Mouse (Mus musculus) spleen, postnatal 14 days (tissue): ENCODE results near the gene Tgfbr2.
A peak's percentile ranks its signal among the peaks of the same experiment; 100 is the strongest.

Experiments used
- DNase-seq, 2 experiments: peaks; one replicate each; pipeline ENCODE4 v3.0.0; 2021 to 2022; ENCODE audit warnings: low spot score in 2 of 2

The Tgfbr2 gene

DNA sequence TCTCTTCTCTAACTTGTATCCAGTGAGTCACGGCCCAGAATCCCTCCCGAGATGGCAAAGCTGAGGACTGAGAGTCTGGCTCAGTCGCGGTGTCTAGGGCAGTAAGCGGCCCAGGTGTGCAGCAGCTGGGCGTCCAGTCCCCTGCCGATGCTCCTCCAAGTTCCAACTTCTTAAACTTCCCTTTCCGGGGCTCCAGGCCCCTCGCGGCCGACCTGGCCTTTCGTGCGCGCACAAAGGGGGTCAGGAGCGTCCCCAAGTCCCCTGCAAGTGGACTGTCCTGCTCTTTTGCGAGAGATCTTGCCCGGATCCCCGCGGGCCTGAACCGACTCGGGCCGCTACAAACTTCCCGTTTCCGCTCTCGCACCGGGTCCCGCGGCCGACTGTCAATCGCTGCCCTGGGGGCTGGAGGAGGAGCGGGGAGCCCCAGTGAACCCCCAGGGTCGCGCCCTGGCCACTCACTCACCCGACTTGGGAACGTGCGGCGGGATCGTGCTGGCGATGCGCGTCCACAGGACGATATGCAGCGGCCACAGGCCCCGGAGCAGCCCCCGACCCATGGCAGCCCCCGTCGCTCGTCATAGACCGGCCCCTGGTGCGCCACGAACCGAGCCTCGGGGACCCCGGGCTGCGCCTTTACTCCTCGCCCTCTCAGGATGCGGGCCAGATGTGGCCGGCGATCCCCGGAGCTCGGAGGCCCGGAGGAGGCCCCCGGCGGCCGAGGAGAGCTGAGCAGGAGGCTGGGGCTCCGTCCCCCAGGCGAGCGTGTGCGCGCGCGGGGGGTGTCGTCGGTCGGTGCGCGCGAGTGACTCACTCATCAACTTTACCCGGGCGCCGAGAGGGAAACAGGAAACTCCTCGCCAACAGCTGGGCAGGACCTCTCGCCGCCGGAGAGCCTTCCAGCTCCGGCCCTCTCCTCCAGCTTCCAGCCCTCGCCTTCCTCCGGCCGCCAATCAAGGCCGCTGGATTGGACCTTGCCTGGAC, at the start of gene Tgfbr2:
TSS of gene Tgfbr2 (minus strand) at position 880 of the 981 bp plus-strand sequence.
- DNase-seq, result peak; percentile 64 to 73

DNA sequence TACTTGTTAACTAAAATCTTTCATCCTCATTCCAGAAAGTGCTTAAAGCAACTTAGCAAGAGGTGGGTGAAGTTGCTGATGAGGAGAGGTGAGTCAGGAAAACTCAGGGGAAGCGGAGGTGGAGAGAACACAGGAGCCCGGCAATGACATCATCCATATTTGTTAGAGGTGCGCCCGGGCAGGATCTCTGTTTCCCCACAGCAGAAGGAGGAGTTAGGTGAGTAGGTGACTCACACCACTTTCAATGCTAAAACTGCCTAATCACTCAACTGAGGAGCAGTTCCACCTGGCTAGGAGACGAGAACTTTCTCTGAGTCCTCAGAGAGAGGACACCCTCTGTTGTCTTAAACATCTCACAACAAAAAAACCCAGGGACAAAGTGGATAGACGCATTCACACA, 48.2 kb upstream of the Tgfbr2 start:
- no peak for DNase-seq

DNA sequence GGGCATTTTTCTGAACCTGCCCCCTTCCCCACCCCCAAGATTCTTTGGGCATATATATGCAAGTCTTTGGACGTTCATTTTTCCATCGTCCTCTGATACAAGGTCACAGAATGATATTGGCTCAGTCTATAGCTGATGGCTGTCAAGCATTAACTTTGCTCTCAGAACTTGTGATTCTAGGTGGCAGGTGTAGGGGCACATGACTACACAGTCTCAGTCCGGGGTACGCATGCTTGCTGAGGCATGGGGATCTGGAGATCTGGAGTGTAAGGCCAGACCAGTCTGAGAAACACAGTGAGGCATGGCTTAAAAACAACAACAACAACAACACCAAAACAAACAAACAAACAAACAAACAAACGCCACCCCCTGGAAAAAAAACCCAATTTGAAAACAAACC, 47.5 kb upstream of the Tgfbr2 start:
- no peak for DNase-seq

DNA sequence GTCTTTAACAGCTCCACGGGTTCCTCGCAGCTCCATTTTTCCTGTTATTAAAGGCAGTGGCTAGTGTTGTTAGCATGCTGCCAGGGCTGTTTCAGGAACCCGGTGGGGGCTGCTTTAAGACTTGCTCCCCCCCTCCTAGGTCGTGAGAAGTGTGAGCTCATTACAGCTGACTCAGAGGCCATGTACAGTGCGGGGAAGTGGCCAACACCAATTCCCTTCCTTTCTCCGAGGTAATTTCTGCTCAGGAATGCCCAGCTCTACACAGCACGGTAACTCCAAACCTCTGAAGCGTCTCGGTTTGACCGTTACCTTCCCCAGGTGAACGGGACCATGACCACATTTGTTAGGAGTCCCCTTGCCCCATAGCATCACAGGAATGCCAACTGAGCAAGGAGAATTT, 46.8 kb upstream of the Tgfbr2 start:
- no peak for DNase-seq

DNA sequence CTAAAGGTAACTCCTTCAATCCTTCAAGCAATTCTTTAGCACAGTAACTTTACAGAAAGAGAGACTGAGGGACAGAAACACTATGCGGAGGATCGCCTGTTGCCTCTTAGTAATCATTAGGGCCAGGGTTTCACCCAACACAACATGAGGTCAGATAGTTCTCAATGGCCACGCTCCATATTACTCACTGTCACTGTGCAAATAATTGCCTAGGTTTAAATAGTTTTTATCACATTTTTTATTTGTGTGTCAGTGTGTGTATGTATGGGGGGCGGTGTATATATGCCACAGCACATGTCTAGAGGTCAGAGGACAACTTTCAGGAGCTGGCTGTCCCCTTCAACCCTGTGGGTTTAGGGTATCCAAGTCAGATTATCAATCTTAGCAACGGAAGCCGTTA, 46.4 kb upstream of the Tgfbr2 start:
- DNase-seq, result no peak

DNA sequence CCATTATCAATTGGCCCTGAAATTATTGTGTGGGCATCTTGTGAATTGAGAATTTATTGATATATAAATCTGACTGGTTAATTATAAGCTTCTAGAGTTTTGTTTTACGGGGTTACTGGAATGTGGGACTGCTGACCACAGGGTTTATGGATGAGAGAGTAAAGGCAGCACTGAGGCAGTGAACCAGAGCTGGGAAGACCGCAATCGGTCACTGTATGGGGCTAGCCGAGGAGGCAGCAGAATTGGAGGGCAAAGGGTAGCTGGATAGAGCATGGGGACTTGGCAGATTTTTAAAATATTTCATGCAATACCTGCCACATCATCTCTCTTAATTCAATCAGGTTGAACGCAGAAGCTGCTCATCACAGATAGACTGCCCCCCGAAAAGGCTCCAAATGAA, 45.5 kb upstream of the Tgfbr2 start:
- DNase-seq, result no peak

DNA sequence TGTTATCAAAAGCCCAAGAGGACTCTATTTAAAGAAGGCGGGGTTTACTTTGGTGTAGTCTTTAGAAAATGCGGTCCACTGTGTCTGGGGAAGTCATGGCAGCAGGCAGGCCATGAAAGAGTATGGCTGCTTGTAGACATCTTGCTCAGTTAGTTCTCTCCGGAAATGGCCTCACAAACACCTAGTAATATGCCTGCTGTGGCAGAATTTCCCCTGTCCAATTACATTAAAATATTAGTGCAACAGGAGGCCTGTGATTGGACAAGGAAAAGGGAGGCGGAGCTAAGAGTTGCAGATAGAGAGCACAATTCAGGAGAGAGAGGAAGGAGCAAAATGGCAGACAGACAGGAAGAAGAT, 45.0 kb upstream of the Tgfbr2 start:
- no peak for DNase-seq

DNA sequence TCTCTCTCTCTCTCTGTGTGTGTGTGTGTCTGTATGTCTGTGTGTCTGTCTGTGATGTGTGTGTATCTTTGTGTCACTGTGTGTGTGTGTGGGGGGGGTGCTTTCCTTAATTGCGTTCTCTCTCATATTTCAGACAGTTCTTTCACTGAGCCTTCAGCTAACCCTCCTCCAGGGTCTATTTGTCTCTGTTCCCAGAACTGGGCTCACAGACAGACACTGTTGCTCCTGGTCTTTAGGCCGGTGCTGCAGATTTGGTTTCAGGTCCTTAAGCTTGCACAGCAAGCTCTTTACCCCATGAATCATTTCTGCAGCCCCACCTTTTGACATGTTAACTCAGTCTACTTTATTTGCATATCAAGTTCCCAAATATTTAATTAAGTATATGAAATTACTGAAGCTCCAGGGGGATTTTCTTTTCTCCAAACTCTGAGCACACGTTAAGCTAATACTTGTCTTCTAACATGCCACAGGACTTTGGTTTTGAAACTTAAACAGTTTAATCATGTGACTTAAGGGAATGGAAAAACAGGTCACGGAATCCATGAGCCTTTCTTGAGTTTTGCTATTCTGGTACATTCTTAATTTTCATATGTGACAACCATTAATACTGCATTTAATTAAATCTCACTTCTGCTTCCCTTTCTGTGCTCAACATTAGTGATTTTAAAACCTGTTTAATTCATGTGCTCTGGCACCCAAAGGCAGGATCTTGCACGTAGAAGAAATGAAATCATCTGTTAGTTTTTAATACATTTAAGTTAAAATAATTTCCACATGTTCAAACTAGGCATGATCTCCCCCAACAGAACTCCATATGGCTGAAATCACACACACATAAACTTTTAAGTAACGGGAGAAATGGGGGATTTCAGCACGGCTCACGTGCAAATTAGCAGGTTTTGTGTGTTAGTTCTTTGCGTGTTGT, 44.3 kb upstream of the Tgfbr2 start:
- DNase-seq, result no peak

DNA sequence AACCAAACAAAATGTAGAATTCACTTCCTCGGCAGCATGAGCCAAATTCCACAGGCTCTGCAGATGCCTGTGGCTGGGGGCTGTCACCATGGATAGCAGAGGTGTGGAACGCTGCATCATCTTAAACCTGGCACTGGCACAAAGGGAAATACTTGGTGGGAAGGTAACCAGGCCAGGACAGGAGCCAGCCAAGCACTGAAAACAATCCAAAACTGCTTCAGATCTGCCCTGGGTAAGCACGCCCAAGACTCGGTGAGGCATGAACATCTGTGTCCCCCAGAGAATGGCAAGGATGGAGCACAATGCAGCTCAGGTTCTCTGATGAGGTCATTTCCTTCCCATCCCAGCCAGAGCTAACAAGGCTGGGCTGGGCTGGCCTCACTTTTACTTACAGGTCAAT, 43.6 kb upstream of the Tgfbr2 start:
- DNase-seq, result peak in 1 of 2 experiments; percentile 14

DNA sequence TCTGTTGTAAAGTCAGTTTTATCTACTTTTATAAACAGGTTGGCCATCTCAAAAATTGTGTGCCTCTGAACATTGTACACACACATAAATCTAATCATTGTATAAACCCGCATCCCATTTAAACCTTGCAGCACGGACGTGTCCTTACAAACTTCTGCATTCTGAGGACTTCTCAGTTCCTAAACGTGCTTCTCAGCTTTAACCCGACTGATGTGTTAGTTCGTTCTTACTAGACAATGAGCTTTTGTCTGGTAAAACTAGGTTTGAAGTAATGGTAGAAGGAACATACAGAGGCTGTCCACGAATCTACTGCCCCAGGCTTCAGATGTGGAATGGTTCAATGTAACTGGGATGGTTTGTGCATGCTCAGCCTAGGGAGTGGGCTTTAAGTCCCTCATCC, 41.9 kb upstream of the Tgfbr2 start:
- no peak for DNase-seq

DNA sequence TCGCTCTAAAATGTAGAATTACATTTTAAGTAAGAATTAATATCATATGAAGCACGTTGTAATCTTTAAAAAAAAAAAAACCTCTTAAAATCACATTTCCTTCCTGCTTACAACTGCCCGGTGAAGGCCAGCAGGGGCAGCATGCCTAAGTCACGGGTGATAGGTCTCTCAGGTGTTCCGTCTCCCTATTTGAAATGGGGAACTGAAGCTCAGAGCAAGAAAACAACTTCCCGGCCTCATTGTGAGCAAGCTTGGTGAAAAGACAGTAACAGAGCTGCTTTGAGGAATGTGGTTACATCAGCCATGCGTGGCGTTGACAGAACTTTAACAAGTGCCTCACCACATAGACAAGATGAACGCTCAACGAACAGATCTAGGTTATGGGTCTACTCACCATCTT, 41.5 kb upstream of the Tgfbr2 start:
- DNase-seq, result peak; percentile 12 to 28

DNA sequence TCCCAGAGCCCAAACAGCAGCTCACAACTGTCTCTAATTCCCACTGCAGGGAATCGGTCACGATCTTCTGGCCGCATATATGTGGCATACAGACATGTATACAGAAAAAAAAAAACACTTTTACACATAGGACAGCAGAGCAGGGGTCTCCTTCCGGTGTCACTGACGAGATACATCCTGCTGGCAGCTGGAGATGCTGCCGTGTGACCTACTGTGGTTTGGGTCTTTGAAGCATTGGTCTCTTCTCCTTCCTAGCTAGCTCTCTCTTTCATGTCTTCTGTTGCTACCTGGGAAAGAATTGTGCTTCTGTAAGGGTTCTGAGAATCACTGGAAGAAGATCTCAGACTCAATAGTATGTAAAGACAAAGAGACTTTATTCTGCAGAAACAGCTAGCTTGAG, 39.1 kb upstream of the Tgfbr2 start:
- no peak for DNase-seq

DNA sequence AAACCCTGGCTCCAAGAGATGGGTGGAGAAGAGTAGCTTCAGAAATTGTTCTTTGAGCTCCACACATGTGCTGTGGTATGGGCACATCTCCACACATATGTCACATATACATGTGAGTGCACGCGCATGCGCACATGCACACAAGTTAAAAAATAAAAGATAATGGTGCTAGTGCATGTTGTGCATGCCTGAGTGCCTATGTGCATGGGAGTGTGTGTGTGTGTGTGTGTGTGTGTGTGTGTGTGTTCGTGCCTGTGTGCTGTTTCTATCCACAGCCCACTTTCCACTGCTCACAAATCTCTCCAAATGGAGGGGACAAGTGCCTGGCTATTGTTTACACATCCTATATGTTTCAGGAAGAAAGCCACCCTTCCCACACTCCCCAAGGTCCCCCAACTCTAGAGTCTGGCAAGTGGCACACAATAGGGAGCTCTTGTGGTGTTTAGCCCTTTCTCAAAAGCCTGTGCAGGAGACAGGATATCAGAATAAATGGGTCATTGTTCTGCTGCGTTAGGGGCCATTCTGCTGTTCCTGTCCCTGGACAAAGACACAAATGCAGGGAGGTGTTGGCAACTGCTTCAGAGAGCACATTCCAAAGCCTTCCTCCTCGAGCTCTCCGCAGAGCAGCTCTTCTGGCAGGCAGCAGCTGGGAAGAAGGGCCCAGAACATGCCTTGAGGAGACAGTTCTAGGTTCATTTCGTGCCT, 37.9 kb upstream of the Tgfbr2 start:
- DNase-seq, result no peak

DNA sequence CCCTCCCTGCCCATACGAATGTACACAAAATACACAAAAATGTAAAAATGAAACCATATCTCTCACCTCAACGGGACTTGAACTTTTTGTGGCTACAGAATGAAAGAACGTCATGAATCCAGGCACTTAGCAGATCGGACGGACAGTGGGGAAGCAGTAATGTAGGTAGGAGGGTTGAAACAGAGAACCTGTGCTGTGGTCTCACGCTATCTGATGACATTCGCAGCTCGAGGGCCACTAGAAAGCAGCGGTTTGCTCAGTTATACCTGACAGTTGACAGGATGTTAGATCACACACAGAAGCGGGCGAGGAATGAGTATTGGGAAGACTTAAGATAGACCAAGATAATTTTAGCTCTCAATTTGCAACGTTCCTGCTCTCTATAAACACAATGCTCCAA, 36.9 kb upstream of the Tgfbr2 start:
- DNase-seq, result no peak

DNA sequence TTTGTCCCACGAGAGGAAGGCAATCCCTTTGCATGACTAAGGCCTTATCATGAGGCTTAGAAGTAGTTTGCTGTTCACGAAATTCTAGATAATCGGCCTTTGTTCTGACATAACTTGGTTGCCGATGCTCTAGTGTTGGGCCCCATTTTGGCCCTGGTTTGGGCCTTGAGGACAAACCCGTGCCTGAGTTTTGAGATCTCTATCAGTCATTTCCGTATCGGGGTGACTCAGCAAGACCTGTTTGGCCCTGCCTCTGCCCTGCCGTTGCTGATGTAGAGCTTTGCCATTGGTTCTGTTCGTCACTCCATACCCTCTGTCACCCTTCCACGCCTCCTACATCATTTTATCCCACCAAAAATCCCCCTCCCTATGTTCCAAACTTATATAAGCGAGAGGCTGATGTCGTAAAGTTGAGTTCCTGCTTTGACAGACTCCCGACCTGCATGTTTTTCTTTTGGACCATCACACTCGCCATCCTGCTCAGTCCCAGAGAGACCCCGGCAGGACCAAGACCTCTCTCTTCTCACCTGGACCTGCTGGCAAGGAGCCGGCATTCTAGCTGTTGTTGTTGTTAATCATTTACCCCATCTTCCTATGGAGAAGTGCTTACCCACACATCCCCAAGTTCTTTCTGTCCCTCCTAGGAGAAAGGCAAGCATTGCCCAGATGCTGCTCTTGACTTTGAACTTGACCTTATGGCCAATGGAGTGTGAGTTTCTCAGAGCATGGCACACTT, 33.2 kb upstream of the Tgfbr2 start:
- no peak for DNase-seq

DNA sequence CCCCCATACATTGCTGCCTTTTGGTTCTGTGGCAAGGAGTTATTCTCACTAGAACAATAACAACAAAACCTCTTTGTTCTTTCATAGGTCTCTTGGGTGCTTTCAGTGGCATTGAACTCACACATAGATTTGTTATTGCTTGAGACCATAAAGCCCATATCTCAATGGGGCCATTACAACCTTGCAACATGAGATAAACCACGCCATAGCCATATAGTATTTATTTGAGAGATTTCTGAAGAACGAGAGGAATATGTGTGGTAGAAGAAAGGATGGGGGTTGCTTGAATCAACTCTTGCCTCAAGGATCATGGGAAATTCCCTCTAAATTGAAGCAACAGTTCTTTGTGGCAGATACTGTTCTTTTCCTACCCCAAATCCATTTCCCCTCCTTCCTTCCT, 31.7 kb upstream of the Tgfbr2 start:
- DNase-seq, result no peak

DNA sequence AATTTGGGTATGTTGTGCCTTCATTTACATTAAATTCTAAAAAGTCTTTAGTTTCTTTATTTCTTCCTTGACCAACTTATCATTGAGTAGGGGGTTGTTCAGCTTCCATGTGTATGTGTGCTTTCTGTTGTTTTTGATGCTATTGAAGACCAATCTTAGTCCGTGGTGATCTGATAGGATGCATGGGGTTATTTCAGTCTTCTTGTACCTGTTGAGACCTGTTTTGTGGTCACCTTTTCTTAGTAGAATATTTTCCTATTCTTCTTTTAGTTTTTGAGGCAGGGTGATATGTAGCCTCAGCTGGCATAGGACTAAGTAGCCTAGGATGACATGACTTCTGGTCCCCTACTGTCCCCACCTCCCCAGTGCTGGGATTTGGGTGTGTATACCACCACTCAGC, 28.5 kb upstream of the Tgfbr2 start:
- DNase-seq, result no peak

DNA sequence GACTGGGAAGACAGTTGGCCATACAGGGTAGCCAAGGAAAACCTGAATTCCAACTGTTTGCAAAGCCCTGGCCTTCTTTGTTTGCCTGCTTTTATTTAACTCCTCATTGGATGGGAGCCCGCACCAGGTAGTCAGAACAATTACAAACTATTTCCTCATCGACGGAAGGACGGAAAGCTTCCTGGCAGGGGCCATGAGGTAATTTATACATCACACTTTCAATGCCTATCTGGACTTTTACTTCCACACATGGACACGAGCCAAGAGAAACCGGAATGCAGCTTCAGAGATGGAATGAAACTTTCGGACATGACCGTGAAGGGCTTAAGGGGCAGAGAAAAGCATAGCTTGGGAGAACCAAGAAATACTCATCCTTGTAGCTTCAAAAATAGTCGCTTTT, 24.0 kb upstream of the Tgfbr2 start:
- no peak for DNase-seq

DNA sequence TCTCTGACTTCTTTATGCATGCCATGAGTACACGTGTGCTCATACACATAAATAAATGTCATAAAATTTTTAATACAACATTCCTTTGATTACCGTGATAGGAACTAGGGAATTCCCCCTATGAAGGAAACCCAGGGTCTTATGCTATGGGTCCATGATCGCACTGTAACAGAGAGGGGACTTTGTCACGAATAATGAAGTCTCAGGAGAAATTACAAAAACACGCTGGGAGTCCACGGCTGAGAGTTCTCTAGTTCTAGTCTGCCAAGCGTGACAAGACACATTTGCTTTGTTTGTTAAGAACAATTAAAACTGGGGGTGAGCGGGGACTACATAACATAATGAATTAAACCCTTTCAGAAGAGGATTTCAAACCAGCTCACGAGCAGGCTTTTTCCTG, 23.3 kb upstream of the Tgfbr2 start:
- no peak for DNase-seq

DNA sequence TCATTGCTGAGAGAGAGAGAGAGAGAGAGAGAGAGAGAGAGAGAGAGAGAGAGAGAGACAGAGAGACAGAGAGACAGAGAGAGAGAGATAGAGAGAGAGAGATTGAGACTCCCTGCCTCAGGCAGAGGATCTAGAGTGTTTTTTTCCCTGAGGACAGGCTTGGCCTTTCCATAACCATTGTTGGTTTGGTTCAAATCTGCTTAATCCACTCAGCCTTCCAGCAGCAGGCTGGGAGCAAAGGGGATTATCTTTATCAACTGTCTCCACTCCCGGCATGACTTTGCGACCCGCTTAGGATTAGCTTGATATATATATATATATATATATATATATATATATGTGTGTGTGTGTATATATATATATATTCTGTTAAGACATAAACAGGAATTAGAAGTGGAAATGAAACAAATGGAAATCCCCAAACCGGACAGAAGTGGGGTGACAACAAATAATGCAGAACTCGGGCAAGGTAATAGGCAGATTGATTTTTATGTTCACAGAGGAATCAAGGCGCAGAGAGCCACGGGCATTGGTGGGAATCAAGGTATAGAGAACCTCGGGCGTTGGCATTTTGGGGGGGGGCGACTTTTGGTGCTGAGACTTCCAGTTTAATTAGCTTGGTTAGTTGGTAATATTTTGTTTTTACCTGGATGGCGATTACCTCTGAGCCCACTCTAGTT, 22.5 kb upstream of the Tgfbr2 start:
- DNase-seq, result no peak
